Mouse (Mus musculus) intestine, postnatal 0 days (tissue): ENCODE data around the gene Pgbd1. TPM values are rescaled to one million over a fixed set of nuclear protein-coding genes. Genes with fewer than 3 reads are reported as not detected.

ENCODE experiments used
- ATAC-seq: fragments of 200-750 bp; cut with Nextera tagmentation; 2 replicates; pipeline ENCODE4 v1.8.0; 2017; ENCODE audit warnings: mild to moderate bottlenecking, moderate TSS enrichment, moderate library complexity
- H3K27ac ChIP-seq: fragments of 300-500 bp; sonication (generic); 2 replicates; pipeline ENCODE4 v1.5.1; 2014; ENCODE audit warnings: mild to moderate bottlenecking, low read depth, low read length, moderate library complexity
- H3K27me3 ChIP-seq: fragments of 300-500 bp; sonication (generic); replicated peaks from 2 replicates; pipeline ENCODE4 v1.6.1; 2014; ENCODE audit warnings: low read length, mixed read lengths; ENCODE audit not compliant: control insufficient read depth, insufficient read depth
- H3K36me3 ChIP-seq: fragments of 300-500 bp; sonication (generic); 2 replicates; pipeline ENCODE4 v1.6.1; 2014; ENCODE audit warnings: mild to moderate bottlenecking, moderate library complexity; ENCODE audit not compliant: control insufficient read depth, insufficient read depth
- H3K4me1 ChIP-seq: fragments of 300-500 bp; sonication (generic); replicated peaks from 2 replicates; pipeline ENCODE4 v1.6.1; 2014; ENCODE audit warnings: antibody characterized with exemption, low read length, mixed read lengths; ENCODE audit not compliant: control insufficient read depth, insufficient read depth
- H3K4me2 ChIP-seq: fragments of 300-500 bp; sonication (generic); replicated peaks from 2 replicates; pipeline ENCODE4 v1.6.1; 2014; ENCODE audit warnings: low read depth, mild to moderate bottlenecking, moderate library complexity
- H3K4me3 ChIP-seq: fragments of 300-500 bp; sonication (generic); 2 replicates; pipeline ENCODE4 v1.5.1; 2014; ENCODE audit warnings: low read depth, low read length
- H3K9ac ChIP-seq: fragments of 300-500 bp; sonication (generic); 2 replicates; pipeline ENCODE4 v1.6.1; 2014; ENCODE audit warnings: mild to moderate bottlenecking, low read depth, low read length
- H3K9me3 ChIP-seq: fragments of 300-500 bp; sonication (generic); 2 replicates; pipeline ENCODE4 v1.6.1; 2016; ENCODE audit warnings: mixed run types; ENCODE audit not compliant: control insufficient read depth
- CTCF ChIP-seq: sonication (generic); IDR thresholded peaks from 2 replicates; pipeline ENCODE4 v1.5.1; 2016; ENCODE audit warnings: low read depth, mild to moderate bottlenecking, control low read depth, antibody characterized with exemption, moderate library complexity
- WGBS: fragments of 180-500 bp; shearing (Covaris S2); extraction: QIAGEN DNeasy Blood & Tissue Kit; methylation state at CpG from one replicate; pipeline ENCODE4 v1.1.7; 2014; 5-methylcytosine and 5-hydroxymethylcytosine counted together
- polyA plus RNA-seq: library from polyadenylated mRNA; unstranded; fragments of >200 nt; fragmentation: Nextera tagmentation; extraction: Ambion mirVana; gene quantifications from 2 replicates; pipeline ENCODE4 v1.2.1, GENCODE M21; 2015

The Pgbd1 gene
- polyA plus RNA-seq, 1 experiment from 2014 or later = 0.47 TPM

DNA sequence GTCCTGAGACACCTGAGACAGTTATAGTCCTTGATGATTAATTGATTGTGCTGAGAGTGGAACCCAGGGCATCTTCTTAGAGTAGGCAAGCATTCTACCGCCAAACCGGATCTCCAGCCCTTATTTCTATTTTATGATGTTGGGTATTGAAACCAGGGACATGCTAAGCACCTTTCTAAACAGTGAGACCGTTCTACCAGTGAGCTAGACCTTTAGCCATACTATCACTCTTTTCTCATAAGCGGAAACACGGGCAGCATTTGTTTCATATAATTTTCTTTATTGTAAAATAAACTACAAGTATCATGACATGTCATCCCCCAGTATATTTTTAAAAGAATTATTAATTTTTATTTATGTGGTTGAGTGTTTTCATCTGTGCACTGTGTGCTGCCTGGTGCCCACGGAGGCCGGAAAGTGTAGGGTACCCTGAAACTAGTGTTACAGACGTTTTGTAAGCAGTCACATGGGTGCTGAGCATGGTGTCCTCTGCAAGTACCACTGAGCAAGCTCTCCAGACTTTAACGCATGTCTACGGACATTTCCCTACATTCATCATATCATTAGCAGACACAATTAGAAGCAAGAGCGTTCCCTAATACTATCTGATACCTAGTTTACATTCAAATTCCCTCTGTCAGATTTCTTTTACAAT, 31.9 kb downstream of the Pgbd1 start:
- no peaks in the 10 kb centered on the region for H3K9me3 ChIP-seq
- peak overlapping the region; percentile 82 for H3K4me2 ChIP-seq
- H3K36me3 ChIP-seq = no peaks in the 10 kb centered on the region
- ATAC-seq = peak; percentile 10; the same call in 1 of the 2 replicates
- H3K4me3 ChIP-seq = peak overlapping the region; percentile 59
- 0 out of 2 replicates have a peak, but pooled peaks cover 5% of the 10 kb centered on the region for H3K4me1 ChIP-seq
- H3K27ac ChIP-seq = no peak overlapping the region
- 53% methylated on average over 11 of the region's 11 CpGs for WGBS
- no peak for TF ChIP-seq CTCF
- no peaks in the 10 kb centered on the region for H3K27me3 ChIP-seq
- peak overlapping the region; percentile 64 for H3K9ac ChIP-seq

DNA sequence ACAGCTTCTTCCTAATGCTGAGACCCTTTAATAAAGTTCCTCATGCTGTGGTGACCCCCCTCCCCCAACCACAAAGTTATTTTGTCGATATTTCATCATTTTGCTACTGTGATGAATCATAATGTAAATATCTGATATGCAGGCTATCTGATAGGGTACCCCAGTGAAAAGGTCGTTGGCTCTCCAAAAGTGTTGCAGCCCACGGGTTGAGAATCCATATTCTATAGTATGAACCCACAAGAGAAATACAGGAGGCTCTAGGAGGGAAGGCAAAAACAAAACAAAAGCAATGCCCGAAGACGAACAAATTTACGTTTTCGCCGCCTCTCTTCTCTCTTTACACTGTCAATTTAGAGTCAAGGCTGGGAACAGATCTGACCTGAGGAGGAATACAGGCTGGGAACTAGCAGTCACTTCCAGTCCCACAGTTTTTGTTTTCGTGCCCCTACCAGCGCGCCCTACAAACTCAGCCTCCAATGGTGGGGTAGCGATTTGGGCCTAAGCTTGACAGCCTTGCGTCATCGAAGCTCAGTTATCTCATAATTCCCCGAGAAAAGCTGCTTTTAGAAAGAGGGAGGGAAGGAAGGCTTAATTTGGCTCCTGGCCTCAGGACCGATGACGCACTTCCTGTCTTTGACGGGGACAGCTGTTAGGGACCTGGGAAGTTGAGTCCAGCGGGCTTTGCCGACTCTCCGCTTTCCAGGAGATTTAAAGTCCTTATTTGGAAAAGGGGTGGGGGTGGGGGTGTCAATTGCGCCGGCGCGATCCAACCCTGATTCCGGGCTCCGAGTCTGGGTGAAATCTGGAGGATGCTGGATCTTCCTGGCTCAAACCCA, 32.7 kb downstream of the Pgbd1 start:
- no peak for TF ChIP-seq CTCF
- 2% methylated on average over 27 of the region's 27 CpGs for WGBS
- H3K4me3 ChIP-seq = peak overlapping the region; percentile 59
- H3K27ac ChIP-seq = peak overlapping the region; percentile 62; the same call in 1 of the 2 replicates
- H3K9me3 ChIP-seq = no peaks in the 10 kb centered on the region
- peak; percentile 82 for ATAC-seq
- peak overlapping the region; percentile 82 for H3K4me2 ChIP-seq
- H3K4me1 ChIP-seq = 0 out of 2 replicates have a peak, but pooled peaks cover 5% of the 10 kb centered on the region
- H3K36me3 ChIP-seq = no peaks in the 10 kb centered on the region
- no peaks in the 10 kb centered on the region for H3K27me3 ChIP-seq
- H3K9ac ChIP-seq = peak overlapping the region; percentile 64

- 0 out of 2 replicates have a peak, but pooled peaks cover 5% of the 10 kb centered on the region for H3K4me1 ChIP-seq
- H3K36me3 ChIP-seq = no peaks in the 10 kb centered on the region
- no peak overlapping the region for H3K9ac ChIP-seq
- H3K27ac ChIP-seq = 0 out of 2 replicates have a peak overlapping the region, but pooled peaks have one; percentile 0
- no peaks in the 10 kb centered on the region for H3K27me3 ChIP-seq
- H3K4me3 ChIP-seq = no peak overlapping the region
- TF ChIP-seq CTCF = no peak
- H3K4me2 ChIP-seq = peak overlapping the region; percentile 82; the same call in 1 of the 2 replicates
- ATAC-seq = no peak
- H3K9me3 ChIP-seq = no peaks in the 10 kb centered on the region
- 82% methylated on average over 11 of the region's 11 CpGs for WGBS
Observed at GRCm38 (mm10) chr13:21407341-21407740, 33.5 kb downstream of the Pgbd1 start.

DNA sequence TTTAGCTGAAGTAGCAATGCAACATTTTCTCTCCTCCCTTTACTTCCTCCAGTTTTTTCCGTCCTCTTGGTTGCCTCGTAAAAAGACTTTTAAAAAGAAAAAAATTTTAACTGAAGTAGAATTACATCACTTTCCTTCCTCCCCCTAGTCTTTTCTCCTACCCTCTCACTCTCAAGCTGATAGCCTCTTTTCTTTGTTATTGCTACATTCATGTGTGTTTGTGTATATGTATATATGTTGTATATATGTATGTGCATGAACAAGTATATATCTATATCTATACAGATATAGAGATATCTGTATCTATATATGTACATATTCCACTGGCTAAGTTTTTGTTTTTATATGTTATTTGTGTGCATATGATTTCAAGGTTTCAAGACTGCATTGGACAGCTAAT, 38.0 kb downstream of the Pgbd1 start:
- H3K27ac ChIP-seq = no peak overlapping the region

GRCm38 (mm10) chr13:21402287-21402846, 38.5 kb downstream of the Pgbd1 start, which contains the start of gene Zkscan3:
TSS of gene Zkscan3 (minus strand) at chr13:21402755.
- Histone ChIP-seq H3K4me2 (peak within 1 kb of the TSS; percentile 67), H3K9ac (peak within 1 kb of the TSS; percentile 84), H3K4me3 (peak within 1 kb of the TSS; percentile 85), H3K9me3 (no peaks in the 10 kb centered on the region), H3K27me3 (no peaks in the 10 kb centered on the region), H3K27ac (peak within 1 kb of the TSS; percentile 79), H3K4me1 (0 out of 2 replicates have a peak, but pooled peaks cover 5% of the 10 kb centered on the region), H3K36me3 (peaks cover 7% of the 10 kb centered on the region)
- peak; percentile 92 for ATAC-seq
- no peak for TF ChIP-seq CTCF
- 2% methylated on average over 35 of the region's 35 CpGs for WGBS

More for the DNA sequence above, 38.0 kb downstream of the Pgbd1 start:
- 0% methylated on average over 2 of the region's 2 CpGs for WGBS
- no peaks in the 10 kb centered on the region for H3K27me3 ChIP-seq
- H3K4me1 ChIP-seq = 0 out of 2 replicates have a peak, but pooled peaks cover 6% of the 10 kb centered on the region
- H3K4me2 ChIP-seq = peak overlapping the region; percentile 67
- TF ChIP-seq CTCF = no peak
- H3K4me3 ChIP-seq = peak overlapping the region; percentile 85
- peaks cover 7% of the 10 kb centered on the region for H3K36me3 ChIP-seq
- H3K9ac ChIP-seq = no peak overlapping the region; the same call in 1 of the 2 replicates
- H3K9me3 ChIP-seq = no peaks in the 10 kb centered on the region
- ATAC-seq = no peak
